Mouse (Mus musculus): ENCODE results near the gene Gm5901.

DNA sequence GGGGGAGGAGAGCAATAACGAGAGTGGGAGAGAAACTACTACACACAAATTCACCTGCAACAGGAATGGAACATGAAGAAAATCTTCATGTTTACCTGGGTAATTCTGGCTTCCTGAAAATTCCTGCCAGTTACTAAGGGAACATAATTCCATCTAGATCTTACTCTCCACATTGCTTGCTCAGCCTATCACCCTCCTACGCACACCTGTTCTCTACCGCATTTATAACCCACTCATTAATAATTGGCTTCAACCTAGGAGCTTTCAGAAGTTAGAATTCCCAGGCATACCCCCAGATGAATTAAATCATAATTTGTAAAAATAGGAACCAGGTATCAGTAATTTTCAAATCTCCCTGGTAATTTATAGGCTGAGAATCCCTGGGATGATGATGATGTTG is 862 bp upstream of the Gm5901 start:
- TF ChIP-seq POLR2A (IDR thresholded peaks at IDR 0.05; ENCODE audit: insufficient read length, low read depth) (no peak), USF1 (IDR thresholded peaks at IDR 0.05; ENCODE audit: low read depth) (no peak), MYOD1 (IDR thresholded peaks at IDR 0.05; ENCODE audit: control insufficient read depth in 1 of 3, insufficient read length in 2 of 3, low read depth in 2 of 3) (no peak), MAX (IDR thresholded peaks at IDR 0.05; ENCODE audit: low read depth) (no peak), TCF12 (IDR thresholded peaks at IDR 0.05; ENCODE audit: insufficient read depth, poor library complexity, severe bottlenecking) (no peak), CEBPB (IDR thresholded peaks at IDR 0.05; ENCODE audit: insufficient read depth, poor library complexity, severe bottlenecking) (no peak)
